Mouse (Mus musculus) stomach, embryonic 14.5 days (tissue): ENCODE results near the gene Olfr1424. TPM values are rescaled to one million over a fixed set of nuclear protein-coding genes. Genes with fewer than 3 reads are reported as not detected.
"Not testable (repeated sequence)": the region's sequence is repeated elsewhere in the genome, so short reads cannot be mapped to it uniquely, and the experiment has no call there.

Source experiments
- ATAC-seq: fragments of 200-750 bp; cut with Nextera tagmentation; 2 replicates; pipeline ENCODE4 v1.8.0; 2017; ENCODE audit warnings: low read depth, moderate TSS enrichment; ENCODE audit not compliant: insufficient number of reproducible peaks, insufficient read depth, low FRiP score
- H3K27ac ChIP-seq: fragments of 300-500 bp; sonication (generic); 2 replicates; pipeline ENCODE4 v1.5.1; 2014; ENCODE audit warnings: mild to moderate bottlenecking, low read length, moderate library complexity, mixed read lengths
- H3K27me3 ChIP-seq: fragments of 300-500 bp; sonication (generic); 2 replicates; pipeline ENCODE4 v1.6.1; 2014; ENCODE audit warnings: low read length, control low read depth, mixed read lengths; ENCODE audit not compliant: control insufficient read depth, insufficient read depth
- H3K36me3 ChIP-seq: fragments of 300-500 bp; sonication (generic); 2 replicates; pipeline ENCODE4 v1.6.1; 2014; ENCODE audit warnings: mild to moderate bottlenecking, control low read depth, low read length, moderate library complexity, mixed read lengths; ENCODE audit not compliant: control insufficient read depth, insufficient read depth
- H3K4me1 ChIP-seq: fragments of 300-500 bp; sonication (generic); 2 replicates; pipeline ENCODE4 v1.6.1; 2014; ENCODE audit warnings: low read length, control low read depth, mixed read lengths; ENCODE audit not compliant: control insufficient read depth, insufficient read depth
- H3K4me2 ChIP-seq: fragments of 300-500 bp; sonication (generic); replicated peaks from 2 replicates; pipeline ENCODE4 v1.6.1; 2014; ENCODE audit warnings: low read depth, low read length, control low read depth
- H3K4me3 ChIP-seq: fragments of 300-500 bp; sonication (generic); 2 replicates; pipeline ENCODE4 v1.5.1; 2014; ENCODE audit warnings: low read depth, low read length, control low read depth
- H3K9ac ChIP-seq: fragments of 300-500 bp; sonication (generic); replicated peaks from 2 replicates; pipeline ENCODE4 v1.6.1; 2014; ENCODE audit warnings: low read depth, mild to moderate bottlenecking, control low read depth, low read length, moderate library complexity, mixed read lengths
- H3K9me3 ChIP-seq: fragments of 300-500 bp; sonication (generic); 2 replicates; pipeline ENCODE4 v1.6.1; 2016; ENCODE audit warnings: low read depth, low read length, control low read depth; ENCODE audit not compliant: control insufficient read depth
- WGBS: fragments of 180-500 bp; shearing (Covaris S2); extraction: QIAGEN DNeasy Blood & Tissue Kit; methylation state at CpG from one replicate; pipeline ENCODE4 v1.1.7; 2014; 5-methylcytosine and 5-hydroxymethylcytosine counted together
- polyA plus RNA-seq: library from polyadenylated mRNA; unstranded; fragments of >200 nt; fragmentation: Nextera tagmentation; extraction: Ambion mirVana; gene quantifications from 2 replicates; pipeline ENCODE4 v1.2.1, GENCODE M21; 2014

Gene Olfr1424
- not detected in 2 replicates for polyA plus RNA-seq

DNA sequence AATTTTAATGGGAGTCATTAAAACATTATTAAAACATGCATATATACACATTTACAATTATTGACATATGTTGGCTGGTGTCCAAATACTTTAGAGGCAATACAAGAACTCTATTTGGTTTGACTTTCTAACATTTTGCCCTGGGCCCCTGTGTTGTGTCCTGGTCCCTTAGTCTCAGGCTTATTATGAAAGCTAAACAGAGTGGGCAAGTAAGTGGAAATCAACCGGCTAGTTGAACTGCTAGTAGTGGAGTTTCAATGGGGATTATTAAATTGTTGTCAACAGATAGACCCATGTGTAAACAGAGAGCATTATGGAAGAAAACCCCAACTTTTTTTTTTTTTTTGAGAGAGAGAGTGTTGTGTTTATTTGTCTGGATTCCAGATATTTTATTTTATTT is at the start of gene Olfr1424:
Olfr1424 (minus strand) TSS at position 101 of the 400 bp plus-strand sequence.
- not testable (repeated sequence) for ATAC-seq

GRCm38 (mm10) chr19:12104541-12104940 is 42.1 kb upstream of the Olfr1424 start:
- no peaks in the 10 kb centered on the region for H3K4me1 ChIP-seq
- H3K36me3 ChIP-seq, result no peaks in the 10 kb centered on the region
- WGBS, result 60% methylated on average over 1 of the region's 1 CpGs
- no peak overlapping the region for H3K4me3 ChIP-seq
- H3K9ac ChIP-seq, result no peak overlapping the region
- H3K4me2 ChIP-seq, result no peak overlapping the region
- no peaks in the 10 kb centered on the region for H3K27me3 ChIP-seq
- no peak for ATAC-seq
- H3K9me3 ChIP-seq, result no peaks in the 10 kb centered on the region
- no peak overlapping the region for H3K27ac ChIP-seq

More for the DNA sequence above, at the start of gene Olfr1424:
- WGBS, result 86% methylated on average over 1 of the region's 1 CpGs
- not testable (repeated sequence) for H3K4me2 ChIP-seq, H3K9me3 ChIP-seq, H3K36me3 ChIP-seq, H3K27me3 ChIP-seq, H3K9ac ChIP-seq, H3K27ac ChIP-seq, H3K4me3 ChIP-seq, H3K4me1 ChIP-seq

DNA sequence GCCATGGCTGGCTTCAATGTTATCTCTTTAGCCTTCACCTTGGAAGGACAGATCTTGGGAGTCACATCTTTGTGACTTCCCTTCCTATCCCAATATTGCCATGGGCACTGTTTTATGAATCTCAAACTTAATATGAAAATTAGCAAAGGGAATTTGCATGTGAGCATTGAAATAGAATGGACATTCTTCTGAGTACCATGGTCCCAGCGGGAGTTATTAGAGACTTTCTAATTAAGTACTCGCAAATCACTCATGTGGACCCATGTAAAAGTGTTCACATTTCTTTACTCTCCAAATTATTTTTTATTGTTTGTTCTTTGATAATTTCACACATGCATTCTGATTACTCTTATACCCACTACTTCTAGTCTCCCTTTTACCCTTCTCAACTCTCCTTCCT is 40.8 kb upstream of the Olfr1424 start, which contains the start of gene Olfr1427:
Olfr1427 (minus strand) TSS at position 101 of the 400 bp plus-strand sequence.
- Histone ChIP-seq H3K36me3 (no peaks in the 10 kb centered on the region), H3K4me2 (no peak within 1 kb of the TSS), H3K27me3 (no peaks in the 10 kb centered on the region), H3K9ac (no peak within 1 kb of the TSS), H3K27ac (no peak within 1 kb of the TSS), H3K4me3 (no peak within 1 kb of the TSS), H3K4me1 (no peaks in the 10 kb centered on the region), H3K9me3 (no peaks in the 10 kb centered on the region)
- no peak for ATAC-seq
- WGBS, result 97% methylated on average over 2 of the region's 2 CpGs

- Histone ChIP-seq H3K4me1 (no peaks in the 10 kb centered on the region), H3K4me2 (no peak within 1 kb of the TSS), H3K27me3 (no peaks in the 10 kb centered on the region), H3K27ac (no peak within 1 kb of the TSS), H3K9ac (no peak within 1 kb of the TSS), H3K36me3 (no peaks in the 10 kb centered on the region), H3K9me3 (no peaks in the 10 kb centered on the region), H3K4me3 (no peak within 1 kb of the TSS)
- ATAC-seq, result no peak
- 74% methylated on average over 1 of the region's 1 CpGs for WGBS
These were observed 29.4 kb upstream of the Olfr1424 start, which contains the start of gene Olfr1426 for GRCm38 (mm10) chr19:12091913-12092312. TSS of gene Olfr1426 (minus strand) at chr19:12092013.

DNA sequence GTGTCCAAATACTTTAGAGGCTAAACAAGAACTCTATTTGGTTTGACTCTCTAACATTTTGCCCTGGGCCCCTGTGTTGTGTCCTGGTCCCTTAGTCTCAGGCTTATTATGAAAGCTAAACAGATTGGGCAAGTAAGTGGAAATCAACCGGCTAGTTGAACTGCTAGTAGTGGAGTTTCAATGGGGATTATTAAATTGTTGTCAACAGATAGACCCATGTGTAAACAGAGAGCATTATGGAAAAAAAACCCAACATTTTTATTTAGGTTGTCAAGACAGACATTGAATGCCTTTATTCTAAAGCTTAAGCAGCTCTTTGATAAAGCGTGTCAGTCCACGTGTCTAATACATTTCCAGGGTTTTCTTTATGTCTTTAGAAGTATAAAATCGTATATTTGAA is 15.1 kb upstream of the Olfr1424 start, which contains the start of gene Olfr1425:
Olfr1425 (minus strand) TSS at position 101 of the 400 bp plus-strand sequence.
- H3K4me1 ChIP-seq, H3K36me3 ChIP-seq, H3K9me3 ChIP-seq, H3K27ac ChIP-seq, ATAC-seq, H3K4me2 ChIP-seq, H3K4me3 ChIP-seq, H3K9ac ChIP-seq, H3K27me3 ChIP-seq: not testable (repeated sequence)
- 75% methylated on average over 4 of the region's 4 CpGs for WGBS

GRCm38 (mm10) chr19:12069546-12069945 is 7.1 kb upstream of the Olfr1424 start:
- 71% methylated on average over 1 of the region's 1 CpGs for WGBS
- not testable (repeated sequence) for H3K9me3 ChIP-seq, H3K4me2 ChIP-seq, H3K27me3 ChIP-seq, H3K9ac ChIP-seq, H3K4me1 ChIP-seq, H3K27ac ChIP-seq, H3K36me3 ChIP-seq, ATAC-seq, H3K4me3 ChIP-seq

- not testable (repeated sequence) for H3K36me3 ChIP-seq, H3K4me1 ChIP-seq, H3K27me3 ChIP-seq, H3K27ac ChIP-seq, H3K4me2 ChIP-seq, ATAC-seq, H3K9ac ChIP-seq, H3K4me3 ChIP-seq, H3K9me3 ChIP-seq
- 68% methylated on average over 1 of the region's 1 CpGs for WGBS
These were observed 5.3 kb upstream of the Olfr1424 start for GRCm38 (mm10) chr19:12067806-12068205.

DNA sequence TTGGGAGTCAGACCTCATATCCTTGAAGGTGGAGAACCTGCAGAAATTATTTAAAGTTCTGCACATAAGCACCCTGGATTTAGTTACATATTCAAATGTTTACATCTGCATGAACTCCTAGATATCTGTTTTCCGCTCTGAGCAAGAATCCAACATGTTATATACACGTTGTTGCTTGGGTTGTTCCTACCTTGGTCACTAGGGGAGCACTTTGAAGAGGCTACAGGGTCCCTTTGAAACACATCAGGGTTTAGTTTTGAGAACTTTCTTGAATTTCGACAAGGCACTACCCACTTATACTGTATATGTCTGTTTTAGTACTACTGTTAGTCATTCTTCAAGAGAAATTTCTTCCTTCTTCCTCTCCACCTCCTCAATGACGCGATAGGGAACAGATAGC is 19.3 kb downstream of the Olfr1424 start:
- Histone ChIP-seq H3K4me2 (no peak overlapping the region), H3K9ac (no peak overlapping the region), H3K27me3 (no peaks in the 10 kb centered on the region), H3K4me3 (no peak overlapping the region), H3K4me1 (no peaks in the 10 kb centered on the region), H3K36me3 (no peaks in the 10 kb centered on the region), H3K9me3 (no peaks in the 10 kb centered on the region), H3K27ac (no peak overlapping the region)
- WGBS, result 88% methylated on average over 5 of the region's 5 CpGs
- ATAC-seq, result no peak

- Histone ChIP-seq H3K9ac (no peak within 1 kb of the TSS), H3K9me3 (no peaks in the 10 kb centered on the region), H3K36me3 (no peaks in the 10 kb centered on the region), H3K4me2 (no peak within 1 kb of the TSS), H3K4me1 (no peaks in the 10 kb centered on the region), H3K4me3 (no peak within 1 kb of the TSS), H3K27me3 (no peaks in the 10 kb centered on the region), H3K27ac (no peak within 1 kb of the TSS)
- ATAC-seq, result no peak
- WGBS, result 55% methylated on average over 2 of the region's 2 CpGs
These were observed 21.3 kb downstream of the Olfr1424 start, which contains the start of gene Olfr1423 for GRCm38 (mm10) chr19:12041217-12041616. TSS of gene Olfr1423 (minus strand) at chr19:12041317.
